Mouse (Mus musculus): ENCODE results near the gene Dab1.
A peak's percentile ranks its signal among the peaks of the same experiment; 100 is the strongest.

The Dab1 gene

GRCm38 (mm10) chr4:103700392-103700791 is 81.2 kb downstream of the Dab1 start:
- no peak for DNase-seq (ENCODE audit: low spot score)

GRCm38 (mm10) chr4:103702137-103702536 is 83.0 kb downstream of the Dab1 start:
- DNase-seq (ENCODE audit: low spot score) = peak; percentile 60

DNA sequence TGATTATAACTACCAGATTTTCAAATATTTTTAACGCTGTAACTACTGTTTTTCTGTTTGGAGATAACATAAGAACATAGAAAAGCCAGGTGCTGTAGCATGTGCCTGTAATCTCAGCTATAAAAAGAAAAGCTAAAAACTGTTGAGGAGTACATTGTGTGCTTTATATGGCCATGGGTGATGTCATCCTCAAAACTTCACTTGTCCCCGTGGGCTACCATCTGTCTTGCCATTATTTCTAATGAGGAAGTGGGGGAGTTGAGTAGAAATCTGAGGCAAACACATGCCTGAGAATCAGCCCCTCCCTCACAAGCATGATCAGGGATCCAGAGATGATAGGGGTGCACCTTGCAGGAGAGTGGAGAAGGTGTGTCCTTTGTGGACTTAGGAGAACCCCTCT is 85.3 kb downstream of the Dab1 start:
- DNase-seq (ENCODE audit: low spot score) = no peak

GRCm38 (mm10) chr4:103706501-103706900 is 87.3 kb downstream of the Dab1 start:
- no peak for DNase-seq (ENCODE audit: low spot score)

DNA sequence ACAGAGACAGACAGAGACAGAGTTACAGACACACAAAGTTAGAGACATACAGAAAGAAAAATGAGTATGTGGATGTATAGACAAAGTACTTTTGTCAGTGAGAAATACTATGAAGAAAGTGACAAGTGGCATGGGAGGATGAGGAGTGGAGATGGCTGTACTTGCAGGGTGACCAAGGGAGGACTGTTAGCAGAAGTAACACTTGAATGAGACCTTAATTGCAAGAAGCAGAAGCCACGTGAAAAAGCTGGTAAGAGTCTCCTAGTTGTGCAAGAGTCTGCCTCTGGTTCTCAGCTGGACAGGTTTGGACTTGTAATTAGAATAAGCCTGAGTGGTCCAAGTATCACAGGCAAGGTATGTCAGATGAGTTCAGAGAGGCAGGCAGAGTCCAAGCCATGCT is 88.0 kb downstream of the Dab1 start:
- no peak for DNase-seq (ENCODE audit: low spot score)

DNA sequence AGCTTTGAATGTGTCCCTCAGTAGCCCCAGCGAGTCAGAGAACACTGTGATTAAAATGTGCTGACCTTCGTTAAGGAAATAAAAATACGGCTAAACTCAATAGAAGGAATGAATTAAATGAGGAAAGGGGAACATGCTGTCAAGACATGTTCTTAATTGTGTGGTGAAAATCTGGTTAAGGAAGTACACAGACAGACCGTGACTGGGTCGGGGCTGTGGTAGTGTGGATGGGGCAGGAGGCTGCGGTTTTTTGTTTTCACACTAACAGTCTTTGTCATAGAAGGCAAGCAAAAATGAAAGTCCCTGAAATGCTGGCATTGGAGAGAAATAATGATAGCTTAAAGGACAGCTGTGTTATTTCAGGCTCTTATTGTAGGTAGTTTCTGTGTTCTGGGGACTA is 92.2 kb downstream of the Dab1 start:
- DNase-seq (ENCODE audit: low spot score) = no peak

DNA sequence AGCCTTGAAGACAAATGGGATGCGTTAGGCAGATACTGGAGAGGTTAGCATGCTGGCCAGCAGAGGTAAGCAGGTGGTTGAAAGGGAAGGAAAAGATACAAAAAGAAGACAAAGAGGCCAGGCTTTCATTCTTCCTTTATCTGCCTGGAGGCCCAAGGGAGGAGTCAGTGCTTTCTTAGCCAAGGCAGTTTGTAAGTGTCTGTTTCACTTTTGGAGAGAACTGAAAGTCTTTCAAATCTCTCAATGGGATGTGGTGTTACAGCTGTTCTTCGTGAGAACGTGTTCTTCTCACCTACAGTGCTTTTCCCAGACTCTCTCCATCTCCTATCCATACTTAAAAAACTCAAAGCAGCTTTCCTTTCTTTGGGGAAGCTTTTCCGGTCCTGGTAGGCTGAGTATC is 94.8 kb downstream of the Dab1 start:
- DNase-seq (ENCODE audit: low spot score) = no peak

- DNase-seq (ENCODE audit: low spot score) = no peak
Observed at GRCm38 (mm10) chr4:103714991-103715390, 95.8 kb downstream of the Dab1 start.

- DNase-seq (ENCODE audit: low spot score) = no peak
Observed at GRCm38 (mm10) chr4:103715568-103715967, 96.4 kb downstream of the Dab1 start.

GRCm38 (mm10) chr4:103722738-103723137 is 103.6 kb downstream of the Dab1 start:
- DNase-seq (ENCODE audit: low spot score) = no peak

GRCm38 (mm10) chr4:103726486-103726885 is 107.3 kb downstream of the Dab1 start:
- DNase-seq (ENCODE audit: low spot score) = no peak

GRCm38 (mm10) chr4:103737185-103737584 is 118.0 kb downstream of the Dab1 start:
- DNase-seq (ENCODE audit: low spot score) = no peak

- no peak for DNase-seq (ENCODE audit: low spot score)
Observed at GRCm38 (mm10) chr4:103751249-103751855, 132.2 kb downstream of the Dab1 start.

DNA sequence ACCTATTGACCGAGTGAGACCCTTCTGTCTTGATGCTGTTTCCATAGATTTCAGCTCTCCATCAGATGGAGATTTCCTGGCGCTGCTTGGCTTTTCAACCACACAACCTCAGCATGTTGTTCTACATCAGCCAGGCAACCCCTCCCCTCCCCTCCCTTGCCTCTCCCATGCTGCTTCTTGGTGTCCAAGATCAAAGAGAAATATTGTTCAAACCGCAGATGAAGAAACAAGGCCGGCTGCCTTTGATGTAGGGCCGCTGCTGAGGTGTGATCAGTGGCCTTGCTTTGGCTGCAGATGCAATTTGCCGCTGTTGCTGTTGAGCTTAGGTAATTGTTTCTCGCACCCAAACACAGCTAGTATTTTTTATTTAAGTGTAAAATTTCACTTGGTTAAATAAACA is 135.4 kb downstream of the Dab1 start:
- DNase-seq (ENCODE audit: low spot score) = no peak

GRCm38 (mm10) chr4:103757241-103757640 is 138.1 kb downstream of the Dab1 start:
- DNase-seq (ENCODE audit: low spot score) = no peak

DNA sequence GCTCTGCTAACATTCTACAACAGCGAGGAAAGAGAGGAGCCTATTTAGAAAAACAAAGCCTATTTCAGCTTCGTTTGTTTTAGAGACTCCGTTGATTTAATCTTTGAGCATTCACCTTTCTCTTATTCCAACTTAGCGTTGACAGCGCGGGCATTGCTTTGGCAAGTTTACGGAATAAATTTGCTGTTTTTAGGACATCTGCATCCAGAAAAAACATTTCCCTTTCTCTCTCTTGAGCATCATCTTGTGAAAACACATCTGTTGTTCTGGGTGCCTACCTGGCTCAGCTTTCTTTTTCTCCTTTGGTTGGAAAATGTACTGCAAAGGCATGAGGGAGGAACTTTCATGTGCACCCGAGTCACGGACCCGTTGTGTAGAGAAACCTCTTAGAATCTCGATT is 143.3 kb downstream of the Dab1 start:
- DNase-seq (ENCODE audit: low spot score) = no peak

GRCm38 (mm10) chr4:103775712-103776111 is 156.6 kb downstream of the Dab1 start:
- DNase-seq (ENCODE audit: low spot score) = no peak

- no peak for DNase-seq (ENCODE audit: low spot score)
Observed at GRCm38 (mm10) chr4:103781398-103781797, 162.2 kb downstream of the Dab1 start.

DNA sequence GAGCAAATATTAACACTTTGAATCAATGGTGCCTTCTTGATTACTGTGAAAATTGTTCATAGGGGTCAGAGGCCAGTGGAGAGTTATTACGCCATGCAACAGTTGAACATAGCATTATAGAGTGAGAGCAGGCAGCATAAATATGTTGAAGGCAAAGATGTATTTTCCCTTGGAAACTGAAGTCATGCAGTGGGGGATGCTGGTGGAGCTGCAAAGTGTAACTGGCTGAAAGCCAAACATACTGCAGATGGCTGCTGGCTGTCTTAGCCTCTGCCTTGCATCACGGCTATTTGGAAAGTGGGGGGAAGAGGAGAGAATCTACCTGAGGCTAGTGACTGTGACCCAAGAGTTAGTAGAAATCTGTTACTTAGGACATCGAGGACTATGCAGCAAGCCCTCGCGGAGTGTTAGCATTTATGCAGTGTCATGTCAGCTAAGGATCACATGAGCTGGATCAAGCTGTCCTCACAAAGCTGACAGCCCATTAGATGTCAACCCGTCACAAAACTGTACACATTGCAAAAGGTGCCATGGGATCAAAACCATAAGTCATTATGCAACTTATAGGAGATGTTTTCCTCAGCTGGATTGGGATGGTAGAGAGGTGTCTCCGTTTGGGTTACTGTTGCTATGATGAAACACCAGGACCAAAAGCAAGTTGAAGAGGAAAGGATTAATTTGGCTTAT is 164.5 kb downstream of the Dab1 start:
- no peak for DNase-seq (ENCODE audit: low spot score)

- no peak for DNase-seq (ENCODE audit: low spot score)
Observed at GRCm38 (mm10) chr4:103793589-103794312, 174.6 kb downstream of the Dab1 start.

DNA sequence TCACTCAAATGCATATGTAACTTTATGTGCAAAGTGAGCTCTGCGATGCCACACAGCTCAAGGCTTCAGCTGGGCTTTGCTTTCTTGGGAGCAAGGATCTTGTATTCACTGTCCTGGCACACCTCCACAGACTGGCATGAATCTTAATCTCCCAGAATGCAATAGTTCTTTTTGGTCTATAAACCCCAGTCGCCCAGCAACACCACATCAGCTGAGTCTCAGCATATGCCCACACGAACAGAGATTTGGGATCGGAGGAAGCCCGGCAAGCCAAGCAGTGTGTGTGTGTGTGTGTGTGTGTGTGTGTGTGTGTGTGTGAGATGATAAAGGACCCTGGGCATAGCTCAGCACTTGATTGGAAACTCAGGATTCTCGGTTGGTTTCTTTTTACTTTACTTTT is 177.3 kb downstream of the Dab1 start:
- no peak for DNase-seq (ENCODE audit: low spot score)

DNA sequence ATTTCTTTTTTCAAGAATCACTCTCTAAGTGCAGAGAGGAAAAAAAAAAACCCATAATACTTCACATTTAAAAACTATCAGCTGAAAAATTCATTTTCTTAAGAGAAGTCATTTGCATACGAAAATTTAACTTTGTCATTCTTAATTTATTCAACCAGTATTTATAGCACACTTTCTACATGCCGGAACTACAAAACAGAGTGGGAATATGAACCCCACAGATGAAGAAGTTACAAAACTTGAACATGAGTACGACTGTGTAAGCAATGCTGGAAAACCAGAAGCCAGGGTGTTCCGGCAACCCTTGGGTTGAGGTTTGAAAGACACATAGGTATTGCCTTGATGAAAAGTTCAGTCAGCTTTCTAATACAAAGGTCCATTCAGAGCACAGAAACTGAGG is 183.3 kb downstream of the Dab1 start:
- DNase-seq (ENCODE audit: low spot score) = no peak

DNA sequence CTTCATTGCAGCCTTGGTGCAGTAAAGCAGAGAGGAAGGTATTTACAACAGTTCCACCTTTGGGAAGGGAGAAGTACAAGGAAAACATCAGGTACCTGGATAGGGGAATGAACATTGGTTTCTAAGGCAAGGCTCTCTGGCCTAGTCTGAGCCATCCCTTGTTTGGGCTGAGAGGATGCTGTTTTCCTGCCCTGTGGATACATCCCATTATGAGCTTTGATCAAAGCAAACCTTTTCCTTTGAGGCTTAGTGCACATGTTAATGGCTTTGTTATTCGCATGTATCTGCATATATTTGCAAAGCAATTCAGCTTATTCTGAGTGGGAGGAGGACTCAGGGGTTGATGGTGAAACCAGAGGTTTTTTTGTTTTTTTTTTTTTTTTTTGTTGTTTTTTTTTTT is 185.3 kb downstream of the Dab1 start:
- DNase-seq (ENCODE audit: low spot score) = no peak
